Comparison of ENCODE assay signal across 13 mouse cellular contexts in the genomic region with DNA sequence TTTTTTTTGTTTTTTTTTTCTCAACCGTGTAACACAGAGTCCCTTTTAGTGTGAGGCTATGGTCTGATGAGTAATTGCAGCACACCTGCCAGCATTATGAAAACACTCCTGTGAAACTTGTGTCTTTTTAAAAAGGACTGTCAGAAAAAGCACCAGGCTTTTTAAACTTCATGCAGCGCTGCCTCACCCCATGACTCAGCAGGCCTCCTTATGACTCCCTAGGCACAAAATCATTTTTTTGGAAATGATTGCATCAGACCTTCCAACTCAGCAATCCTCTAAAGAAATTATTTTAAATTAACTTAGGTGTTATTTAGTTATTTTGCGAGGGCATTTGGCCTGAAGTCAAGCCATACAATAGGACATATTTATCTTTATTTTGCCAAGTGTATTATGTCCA.
"Had no signal": no experiment of that assay in that cellular context is flagged by ENCODE, and none has a peak within 500 bp of the region (broad histone marks: within the 10 kb centered on the region; RNA-seq: fewer than 3 reads in every experiment).

No protein-coding gene starts in this region.

- H3K4me3 ChIP-seq: left cerebral cortex, adult 2 months; limb, embryonic 10.5 days; liver, embryonic 15.5 days; neural tube, embryonic 12.5 days had no signal

- H3K27ac ChIP-seq: left cerebral cortex, adult 2 months; limb, embryonic 10.5 days; liver, embryonic 15.5 days; neural tube, embryonic 12.5 days had no signal

- H3K9ac ChIP-seq: liver, embryonic 15.5 days; neural tube, embryonic 12.5 days had no signal

- H3K27me3 ChIP-seq: liver, embryonic 15.5 days; neural tube, embryonic 12.5 days had no signal

- ATAC-seq: lung, postnatal 0 days had no signal

- H3K36me3 ChIP-seq: limb, embryonic 10.5 days; liver, embryonic 15.5 days; neural tube, embryonic 12.5 days had no signal

- DNase-seq: kidney, postnatal 14 days; lung, adult 2 months; lung, postnatal 36 days; midbrain, embryonic 14.5 days; spleen, adult 18-20 months; thymus, adult 18-20 months; thymus, postnatal 14 days had no signal

- H3K4me1 ChIP-seq: limb, embryonic 10.5 days; liver, embryonic 15.5 days; neural tube, embryonic 12.5 days had no signal

- H3K4me2 ChIP-seq: liver, embryonic 11.5 days; liver, embryonic 15.5 days; neural tube, embryonic 12.5 days had no signal

- H3K9me3 ChIP-seq: limb, embryonic 10.5 days; liver, embryonic 15.5 days; neural tube, embryonic 12.5 days had no signal
